Mouse (Mus musculus) common myeloid progenitor, adult 5-6 weeks (primary cell): Measurements from ENCODE around the gene Rflna. TPM values are rescaled to one million over a fixed set of nuclear protein-coding genes. Genes with fewer than 3 reads are reported as not detected.

Experiments used
- ATAC-seq: replicated peaks from 2 replicates; pipeline ENCODE4 v1.8.0; 2016; ENCODE audit warnings: low read depth, mild to moderate bottlenecking, moderate TSS enrichment, inconsistent platforms; ENCODE audit not compliant: poor library complexity, severe bottlenecking
- total RNA-seq: library from RNA; stranded (forward); fragments of 200-1000, 187-1606 nt; gene quantifications from 2 replicates; pipeline ENCODE4 v1.2.3, GENCODE M21; 2017

The Rflna gene
- total RNA-seq, 1 experiment from 2014 or later, result not detected

- no peak for ATAC-seq
Observed at GRCm38 (mm10) chr5:125003873-125004255, 843 bp downstream of the Rflna start.

GRCm38 (mm10) chr5:125005871-125006652 is 3.0 kb downstream of the Rflna start:
- ATAC-seq, result no peak

GRCm38 (mm10) chr5:125006896-125007295 is 3.9 kb downstream of the Rflna start:
- no peak for ATAC-seq

- no peak for ATAC-seq
Observed at GRCm38 (mm10) chr5:125011166-125011565, 8.1 kb downstream of the Rflna start.

GRCm38 (mm10) chr5:125011628-125012027 is 8.6 kb downstream of the Rflna start:
- no peak for ATAC-seq

GRCm38 (mm10) chr5:125014497-125014896 is 11.5 kb downstream of the Rflna start:
- ATAC-seq, result peak; percentile 45

- no peak for ATAC-seq
Observed at GRCm38 (mm10) chr5:125015066-125015465, 12.0 kb downstream of the Rflna start.

GRCm38 (mm10) chr5:125015576-125015975 is 12.6 kb downstream of the Rflna start:
- ATAC-seq, result no peak

GRCm38 (mm10) chr5:125016421-125017242 is 13.6 kb downstream of the Rflna start:
- no peak for ATAC-seq

- no peak for ATAC-seq
Observed at GRCm38 (mm10) chr5:125017332-125017731, 14.3 kb downstream of the Rflna start.

GRCm38 (mm10) chr5:125019099-125019498 is 16.1 kb downstream of the Rflna start:
- ATAC-seq, result no peak

- ATAC-seq, result no peak
Observed at GRCm38 (mm10) chr5:125021298-125021697, 18.3 kb downstream of the Rflna start.

- ATAC-seq, result no peak
Observed at GRCm38 (mm10) chr5:125024002-125024401, 21.0 kb downstream of the Rflna start.

GRCm38 (mm10) chr5:125028371-125028770 is 25.4 kb downstream of the Rflna start:
- ATAC-seq, result no peak

- ATAC-seq, result no peak
Observed at GRCm38 (mm10) chr5:125028911-125029310, 25.9 kb downstream of the Rflna start.

- 0 out of 2 replicates have a peak, but pooled peaks have one; percentile 13 for ATAC-seq
Observed at GRCm38 (mm10) chr5:125036483-125036882, 33.5 kb downstream of the Rflna start.

GRCm38 (mm10) chr5:125039377-125040027 is 36.5 kb downstream of the Rflna start:
- no peak for ATAC-seq

- ATAC-seq, result no peak
Observed at GRCm38 (mm10) chr5:125040128-125040584, 37.1 kb downstream of the Rflna start.

- ATAC-seq, result no peak
Observed at GRCm38 (mm10) chr5:125041578-125041977, 38.6 kb downstream of the Rflna start.

GRCm38 (mm10) chr5:125043448-125043847 is 40.4 kb downstream of the Rflna start:
- ATAC-seq, result no peak

- no peak for ATAC-seq
Observed at GRCm38 (mm10) chr5:125045202-125045601, 42.2 kb downstream of the Rflna start.
